Mouse (Mus musculus) myocyte (in vitro differentiated cells): ENCODE results near the gene Phpt1.

ENCODE experiments used
- CEBPB ChIP-seq: IDR thresholded peaks from 2 replicates; pipeline ENCODE4 v1.6.1; 2011; ENCODE audit warnings: mild to moderate bottlenecking, moderate library complexity; ENCODE audit not compliant: poor library complexity, insufficient read depth, severe bottlenecking
- E2F4 ChIP-seq: IDR thresholded peaks from one replicate; pipeline ENCODE4 v1.6.1; 2011; ENCODE audit warnings: mild to moderate bottlenecking, control low read depth, moderate library complexity; ENCODE audit not compliant: insufficient read depth
- MAX ChIP-seq: IDR thresholded peaks from one replicate; pipeline ENCODE4 v1.6.1; 2011; ENCODE audit warnings: low read depth, mild to moderate bottlenecking, control low read depth
- MYOD1 ChIP-seq, 3 experiments: IDR thresholded peaks; one replicate each; pipeline ENCODE4 v1.6.1; 2011; ENCODE audit warnings: control low read depth in 2 of 3, low read depth in 2 of 3, mild to moderate bottlenecking in 2 of 3, moderate library complexity in 1 of 3; ENCODE audit not compliant: insufficient read length in 2 of 3, control insufficient read depth in 1 of 3
- MYOG ChIP-seq, 3 experiments: IDR thresholded peaks; one replicate each; pipeline ENCODE4 v1.6.1; 2011; ENCODE audit warnings: control low read depth in 2 of 3, low read depth in 2 of 3, mild to moderate bottlenecking in 2 of 3; ENCODE audit not compliant: insufficient read length in 2 of 3, control insufficient read depth in 1 of 3, insufficient read depth in 1 of 3
- POLR2A ChIP-seq: IDR thresholded peaks from one replicate; pipeline ENCODE4 v1.6.1; 2011; ENCODE audit warnings: low read depth, mild to moderate bottlenecking, control low read depth, moderate library complexity; ENCODE audit not compliant: insufficient read length
- POLR2AphosphoS2 ChIP-seq: IDR thresholded peaks from one replicate; pipeline ENCODE4 v1.6.1; 2011; ENCODE audit warnings: low read depth, control low read depth; ENCODE audit not compliant: insufficient read length
- SRF ChIP-seq: IDR thresholded peaks from one replicate; pipeline ENCODE4 v1.6.1; 2011; ENCODE audit warnings: low read depth; ENCODE audit not compliant: control insufficient read depth, insufficient read length
- TCF12 ChIP-seq: IDR thresholded peaks from one replicate; pipeline ENCODE4 v1.6.1; 2011; ENCODE audit warnings: mild to moderate bottlenecking, control low read depth; ENCODE audit not compliant: poor library complexity, insufficient read depth, severe bottlenecking
- TCF3 ChIP-seq: IDR thresholded peaks from one replicate; pipeline ENCODE4 v1.6.1; 2011; ENCODE audit warnings: low read depth, control low read depth; ENCODE audit not compliant: insufficient read length
- USF1 ChIP-seq: IDR thresholded peaks from one replicate; pipeline ENCODE4 v1.6.1; 2011; ENCODE audit warnings: low read depth, mild to moderate bottlenecking, control low read depth, moderate library complexity

- TF ChIP-seq TCF3 (no peak), POLR2A (peak; percentile 80), E2F4 (no peak), USF1 (no peak), MYOG (IDR thresholded peaks at IDR 0.05; ENCODE audit: control insufficient read depth in 1 of 3, insufficient read depth in 1 of 3, insufficient read length in 2 of 3, low read depth in 2 of 3) (no peak), TCF12 (no peak), POLR2AphosphoS2 (peak; percentile 64), MAX (no peak), CEBPB (no peak), MYOD1 (IDR thresholded peaks at IDR 0.05; ENCODE audit: control insufficient read depth in 1 of 3, insufficient read length in 2 of 3, low read depth in 2 of 3) (no peak), SRF (no peak)
Measured at GRCm38 (mm10) chr2:25621229-25622200, 46.5 kb upstream of the Phpt1 start, which contains the start of gene Tmem141.
